Mouse (Mus musculus) heart, adult 2 months (tissue): Measurements from ENCODE around the gene Cbx3. TPM values are rescaled to one million over a fixed set of nuclear protein-coding genes. Genes with fewer than 3 reads are reported as not detected.

Experiments used
- DNase-seq, 2 experiments: peaks; one replicate each; pipeline ENCODE4 v3.0.0; 2021
- H3K27ac ChIP-seq: fragments of 200-600 bp; 2 replicates; pipeline ENCODE4 v1.8.1; 2022
- H3K27me3 ChIP-seq: fragments of 200-500 bp; 2 replicates; pipeline ENCODE4 v1.6.1; 2012; ENCODE audit warnings: mild to moderate bottlenecking, low read length, inconsistent platforms, mixed read lengths; ENCODE audit not compliant: control insufficient read depth, insufficient read depth
- H3K36me3 ChIP-seq: fragments of 200-500 bp; 2 replicates; pipeline ENCODE4 v1.6.1; 2012; ENCODE audit warnings: low read length, inconsistent platforms; ENCODE audit not compliant: control insufficient read depth, insufficient read depth
- H3K4me1 ChIP-seq: fragments of 200-500 bp; 2 replicates; pipeline ENCODE4 v1.6.1; 2011; ENCODE audit warnings: low read length; ENCODE audit not compliant: control insufficient read depth, insufficient read depth
- H3K4me3 ChIP-seq: fragments of 200-600 bp; 2 replicates; pipeline ENCODE4 v1.8.1; 2022
- H3K79me2 ChIP-seq: fragments of 200-500 bp; replicated peaks from 2 replicates; pipeline ENCODE4 v1.6.1; 2012; ENCODE audit warnings: mild to moderate bottlenecking, inconsistent platforms, low read length, moderate library complexity, mixed read lengths; ENCODE audit not compliant: control insufficient read depth, insufficient read depth
- H3K9ac ChIP-seq: fragments of 200-500 bp; 2 replicates; pipeline ENCODE4 v1.6.1; 2012; ENCODE audit warnings: low read depth, mild to moderate bottlenecking, control low read depth, inconsistent platforms, low read length, mixed read lengths
- CTCF ChIP-seq: fragments of 200-600 bp; IDR thresholded peaks from 2 replicates; pipeline ENCODE4 v1.8.1; 2022; ENCODE audit warnings: antibody characterized with exemption, mild to moderate bottlenecking, moderate library complexity
- EP300 ChIP-seq: fragments of 200-500 bp; IDR thresholded peaks from 2 replicates; pipeline ENCODE4 v1.6.1; 2011; ENCODE audit warnings: low read depth, low read length, control low read depth; ENCODE audit not compliant: insufficient read depth
- POLR2A ChIP-seq: fragments of 200-500 bp; IDR thresholded peaks from 2 replicates; pipeline ENCODE4 v1.6.1; 2011; ENCODE audit warnings: mild to moderate bottlenecking, low read depth, low read length, control low read depth; ENCODE audit not compliant: insufficient read depth
- WGBS: fragments of 180-500 bp; shearing (Covaris S2); methylation state at CpG from one replicate; pipeline ENCODE4 v1.1.7; 2018; 5-methylcytosine and 5-hydroxymethylcytosine counted together
- intact Hi-C: fragments of 180-260 bp; cut with DNase I; formaldehyde crosslinking; loops from one replicate; pipeline ENCODE4 v1.15.1; 2025
- polyA plus RNA-seq: library from polyadenylated mRNA; depleted of rRNA; stranded (reverse); fragments of >200 nt; gene quantifications from 2 replicates; pipeline ENCODE4 v1.2.3, GENCODE M21; 2012
- total RNA-seq, 2 experiments: library from RNA; stranded (reverse); gene quantifications; 2 replicates each; pipeline ENCODE4 v1.2.3; 2021

Gene Cbx3
- total and polyA plus RNA-seq, 3 experiments: 7.6 to 63.9 (median 58.7) TPM

GRCm38 (mm10) chr6:51437665-51438064 lies 32.5 kb upstream of the Cbx3 start:
- no peak for TF ChIP-seq EP300
- no peak for TF ChIP-seq CTCF
- no peak for TF ChIP-seq POLR2A
- H3K4me3 ChIP-seq: no peak overlapping the region
- no peak overlapping the region for H3K9ac ChIP-seq
- H3K27ac ChIP-seq: no peak overlapping the region
- peaks cover 5% of the 10 kb centered on the region for H3K27me3 ChIP-seq
- 0 out of 2 replicates have a peak, but pooled peaks cover 3% of the 10 kb centered on the region for H3K4me1 ChIP-seq
- no peaks in the 10 kb centered on the region for H3K79me2 ChIP-seq
- no peak for DNase-seq
- H3K36me3 ChIP-seq: no peaks in the 10 kb centered on the region
- WGBS: 33% methylated on average over 4 of the region's 4 CpGs
- intact Hi-C loops: no loop called here

- Histone ChIP-seq H3K79me2 (no peaks in the 10 kb centered on the region), H3K27ac (no peak overlapping the region), H3K36me3 (no peaks in the 10 kb centered on the region), H3K27me3 (no peaks in the 10 kb centered on the region), H3K4me1 (0 out of 2 replicates have a peak, but pooled peaks cover 3% of the 10 kb centered on the region), H3K4me3 (no peak overlapping the region), H3K9ac (no peak overlapping the region)
- intact Hi-C loops: no loop called here
- WGBS: 56% methylated on average over 9 of the region's 9 CpGs
- peak in 1 of 2 experiments; percentile 20 for DNase-seq
- no peak for TF ChIP-seq EP300
- TF ChIP-seq CTCF: no peak
- TF ChIP-seq POLR2A: no peak
Measured at GRCm38 (mm10) chr6:51438826-51439330, 31.3 kb upstream of the Cbx3 start.

GRCm38 (mm10) chr6:51442191-51442835 lies 27.8 kb upstream of the Cbx3 start:
- WGBS: 72% methylated on average over 9 of the region's 9 CpGs
- no peak overlapping the region for H3K4me3 ChIP-seq
- 0 out of 2 replicates have a peak, but pooled peaks cover 3% of the 10 kb centered on the region for H3K4me1 ChIP-seq
- no peaks in the 10 kb centered on the region for H3K36me3 ChIP-seq
- H3K79me2 ChIP-seq: no peaks in the 10 kb centered on the region
- no peak for TF ChIP-seq POLR2A
- no peak for TF ChIP-seq CTCF
- no peak for TF ChIP-seq EP300
- intact Hi-C loops: no loop called here
- H3K27ac ChIP-seq: no peak overlapping the region
- H3K9ac ChIP-seq: no peak overlapping the region
- H3K27me3 ChIP-seq: no peaks in the 10 kb centered on the region
- no peak for DNase-seq

- Histone ChIP-seq H3K27me3 (no peaks in the 10 kb centered on the region), H3K9ac (no peak overlapping the region), H3K4me1 (no peaks in the 10 kb centered on the region), H3K27ac (no peak overlapping the region), H3K36me3 (peaks cover 4% of the 10 kb centered on the region), H3K79me2 (no peaks in the 10 kb centered on the region), H3K4me3 (no peak overlapping the region)
- WGBS: 70% methylated on average over 7 of the region's 7 CpGs
- TF ChIP-seq EP300 (no peak), POLR2A (no peak), CTCF (no peak)
- no peak for DNase-seq
- intact Hi-C loops: no loop called here
Measured at GRCm38 (mm10) chr6:51452927-51453503, 17.1 kb upstream of the Cbx3 start.

DNA sequence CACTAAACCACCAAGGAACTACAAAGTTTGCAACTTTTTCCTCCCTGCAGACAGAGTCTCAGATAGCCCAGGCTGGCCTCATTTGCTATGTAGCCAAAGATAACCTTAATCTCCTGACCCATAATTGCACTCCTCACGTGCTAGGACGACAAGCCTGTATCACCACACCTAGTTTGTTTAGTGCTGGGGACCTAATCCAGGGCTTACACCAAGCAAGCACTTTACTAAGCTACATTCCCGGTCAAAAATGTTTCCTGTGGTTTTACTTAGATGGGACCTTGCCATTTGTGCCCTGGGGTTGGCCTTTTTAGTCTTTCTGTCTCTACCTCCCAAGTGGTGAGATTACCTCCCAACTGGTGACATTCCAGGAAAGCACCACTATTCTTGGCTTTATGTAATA lies 15.2 kb upstream of the Cbx3 start:
- 22% methylated on average over 3 of the region's 3 CpGs for WGBS
- Histone ChIP-seq H3K9ac (no peak overlapping the region), H3K4me1 (no peaks in the 10 kb centered on the region), H3K79me2 (no peaks in the 10 kb centered on the region), H3K4me3 (no peak overlapping the region), H3K36me3 (peaks cover 13% of the 10 kb centered on the region), H3K27ac (no peak overlapping the region), H3K27me3 (no peaks in the 10 kb centered on the region)
- intact Hi-C loops: no loop called here
- TF ChIP-seq CTCF (no peak), POLR2A (peak; percentile 21; the same call in 1 of the 2 replicates)
- DNase-seq: no peak

- TF ChIP-seq POLR2A (peak; percentile 28; the same call in 1 of the 2 replicates), EP300 (no peak)
- peaks cover 20% of the 10 kb centered on the region for H3K36me3 ChIP-seq
- WGBS: 48% methylated on average over 1 of the region's 1 CpGs
- no peak for DNase-seq
- no peaks in the 10 kb centered on the region for H3K4me1 ChIP-seq
- no peaks in the 10 kb centered on the region for H3K27me3 ChIP-seq
- no peak overlapping the region for H3K9ac ChIP-seq
- H3K27ac ChIP-seq: no peak overlapping the region
- H3K4me3 ChIP-seq: no peak overlapping the region
- intact Hi-C loops: no loop called here
- H3K79me2 ChIP-seq: no peaks in the 10 kb centered on the region
Measured at GRCm38 (mm10) chr6:51456198-51456597, 14.0 kb upstream of the Cbx3 start.
